Mouse (Mus musculus): ENCODE results near the gene Pcna. TPM values are rescaled to one million over a fixed set of nuclear protein-coding genes. Genes with fewer than 3 reads are reported as not detected.

The Pcna gene
- 74.7 and 76.4 TPM in 2 replicates for polyA plus RNA-seq (2015; fragmentation: Nextera tagmentation; extraction: Ambion mirVana)

- Histone ChIP-seq H3K27me3 (replicated peaks; ENCODE audit: insufficient read depth, low read length) (no peaks in the 10 kb centered on the region), H3K4me1 (ENCODE audit: insufficient read depth, low read depth, low read length) (peaks cover 4% of the 10 kb centered on the region), H3K9me3 (ENCODE audit: low read length) (no peaks in the 10 kb centered on the region), H3K4me2 (replicated peaks; ENCODE audit: low read depth, low read length) (peak within 1 kb of the TSS; percentile 60), H3K27ac (ENCODE audit: low read length) (peak within 1 kb of the TSS; percentile 79), H3K9ac (replicated peaks; ENCODE audit: low read depth) (peak within 1 kb of the TSS; percentile 43), H3K4me3 (ENCODE audit: low read depth, low read length) (peak within 1 kb of the TSS; percentile 64), H3K36me3 (ENCODE audit: insufficient read depth, low read length) (peaks cover 9% of the 10 kb centered on the region; the same call in 1 of the 2 replicates)
- ATAC-seq, result peak; percentile 100
- WGBS, result under 1% methylated on average over 75 of the region's 79 CpGs
- peak; percentile 99 for DNase-seq (ENCODE audit: low spot score)
- TF ChIP-seq CTCF (IDR thresholded peaks at IDR 0.05), result no peak
- TF ChIP-seq EP300 (IDR thresholded peaks at IDR 0.05), result no peak
Measured at GRCm38 (mm10) chr2:132252542-132253528, at the start of gene Pcna. TSS of gene Pcna (minus strand) at chr2:132253314.

- 93% methylated on average over 4 of the region's 4 CpGs for WGBS
- ATAC-seq, result no peak
- H3K4me1 ChIP-seq (ENCODE audit: insufficient read depth, low read depth, low read length), result no peaks in the 10 kb centered on the region
Measured at GRCm38 (mm10) chr2:132301436-132301835, 48.3 kb upstream of the Pcna start.

GRCm38 (mm10) chr2:132298250-132298649, 45.1 kb upstream of the Pcna start:
- peaks cover 37% of the 10 kb centered on the region for H3K36me3 ChIP-seq (ENCODE audit: insufficient read depth, low read length)

More at GRCm38 (mm10) chr2:132301436-132301835, 48.3 kb upstream of the Pcna start:
- H3K36me3 ChIP-seq (ENCODE audit: insufficient read depth, low read length), result peaks cover 39% of the 10 kb centered on the region
- no peaks in the 10 kb centered on the region for H3K27me3 ChIP-seq (replicated peaks; ENCODE audit: insufficient read depth, low read length)
- no peak overlapping the region for H3K4me2 ChIP-seq (replicated peaks; ENCODE audit: low read depth, low read length)
- no peak overlapping the region for H3K4me3 ChIP-seq (ENCODE audit: low read depth, low read length)
- H3K9ac ChIP-seq (replicated peaks; ENCODE audit: low read depth), result no peak overlapping the region
- H3K9me3 ChIP-seq (ENCODE audit: low read length), result no peaks in the 10 kb centered on the region
- no peak for DNase-seq (ENCODE audit: low spot score)
- H3K27ac ChIP-seq (ENCODE audit: low read length), result no peak overlapping the region
- TF ChIP-seq EP300 (IDR thresholded peaks at IDR 0.05) (no peak), CTCF (IDR thresholded peaks at IDR 0.05) (no peak)

GRCm38 (mm10) chr2:132293694-132294450, 40.8 kb upstream of the Pcna start:
- Histone ChIP-seq H3K4me3 (ENCODE audit: low read depth, low read length) (no peak overlapping the region), H3K9me3 (ENCODE audit: low read length) (no peaks in the 10 kb centered on the region), H3K36me3 (ENCODE audit: insufficient read depth, low read length) (peaks cover 25% of the 10 kb centered on the region), H3K4me2 (replicated peaks; ENCODE audit: low read depth, low read length) (no peak overlapping the region), H3K9ac (replicated peaks; ENCODE audit: low read depth) (no peak overlapping the region), H3K4me1 (ENCODE audit: insufficient read depth, low read depth, low read length) (peaks cover 5% of the 10 kb centered on the region; the same call in 1 of the 2 replicates), H3K27me3 (replicated peaks; ENCODE audit: insufficient read depth, low read length) (no peaks in the 10 kb centered on the region), H3K27ac (ENCODE audit: low read length) (no peak overlapping the region)
- no peak for ATAC-seq
- 89% methylated on average over 10 of the region's 10 CpGs for WGBS
- no peak for DNase-seq (ENCODE audit: low spot score)
- TF ChIP-seq EP300 (IDR thresholded peaks at IDR 0.05) (no peak), CTCF (IDR thresholded peaks at IDR 0.05) (no peak)

More at GRCm38 (mm10) chr2:132298250-132298649, 45.1 kb upstream of the Pcna start:
- no peak overlapping the region for H3K27ac ChIP-seq (ENCODE audit: low read length)
- WGBS, result 89% methylated on average over 4 of the region's 4 CpGs
- ATAC-seq, result no peak
- H3K9me3 ChIP-seq (ENCODE audit: low read length), result no peaks in the 10 kb centered on the region
- H3K4me1 ChIP-seq (ENCODE audit: insufficient read depth, low read depth, low read length), result no peaks in the 10 kb centered on the region
- H3K4me2 ChIP-seq (replicated peaks; ENCODE audit: low read depth, low read length), result no peak overlapping the region
- H3K27me3 ChIP-seq (replicated peaks; ENCODE audit: insufficient read depth, low read length), result no peaks in the 10 kb centered on the region
- no peak for TF ChIP-seq CTCF (IDR thresholded peaks at IDR 0.05)
- TF ChIP-seq EP300 (IDR thresholded peaks at IDR 0.05), result no peak
- DNase-seq (ENCODE audit: low spot score), result no peak
- no peak overlapping the region for H3K4me3 ChIP-seq (ENCODE audit: low read depth, low read length)
- H3K9ac ChIP-seq (replicated peaks; ENCODE audit: low read depth), result no peak overlapping the region

- 0 out of 2 replicates have a peak, but pooled peaks cover 16% of the 10 kb centered on the region for H3K36me3 ChIP-seq (ENCODE audit: insufficient read depth, low read length)
- H3K9me3 ChIP-seq (ENCODE audit: low read length), result no peaks in the 10 kb centered on the region
- no peak overlapping the region for H3K9ac ChIP-seq (replicated peaks; ENCODE audit: low read depth)
- 36% methylated on average over 4 of the region's 4 CpGs for WGBS
- H3K27me3 ChIP-seq (replicated peaks; ENCODE audit: insufficient read depth, low read length), result no peaks in the 10 kb centered on the region
- no peak for TF ChIP-seq CTCF (IDR thresholded peaks at IDR 0.05)
- TF ChIP-seq EP300 (IDR thresholded peaks at IDR 0.05), result no peak
- no peak overlapping the region for H3K4me3 ChIP-seq (ENCODE audit: low read depth, low read length)
- H3K4me1 ChIP-seq (ENCODE audit: insufficient read depth, low read depth, low read length), result peaks cover 5% of the 10 kb centered on the region; the same call in 1 of the 2 replicates
- no peak overlapping the region for H3K27ac ChIP-seq (ENCODE audit: low read length)
- no peak overlapping the region for H3K4me2 ChIP-seq (replicated peaks; ENCODE audit: low read depth, low read length)
- no peak for ATAC-seq
- no peak for DNase-seq (ENCODE audit: low spot score)
Measured at GRCm38 (mm10) chr2:132292083-132292482, 39.0 kb upstream of the Pcna start.

GRCm38 (mm10) chr2:132291265-132291664, 38.2 kb upstream of the Pcna start:
- peaks cover 5% of the 10 kb centered on the region; the same call in 1 of the 2 replicates for H3K4me1 ChIP-seq (ENCODE audit: insufficient read depth, low read depth, low read length)
- no peak for DNase-seq (ENCODE audit: low spot score)
- no peak overlapping the region for H3K4me2 ChIP-seq (replicated peaks; ENCODE audit: low read depth, low read length)
- no peaks in the 10 kb centered on the region for H3K27me3 ChIP-seq (replicated peaks; ENCODE audit: insufficient read depth, low read length)
- no peak overlapping the region for H3K9ac ChIP-seq (replicated peaks; ENCODE audit: low read depth)
- H3K4me3 ChIP-seq (ENCODE audit: low read depth, low read length), result no peak overlapping the region
- no peak for TF ChIP-seq CTCF (IDR thresholded peaks at IDR 0.05)
- no peak for TF ChIP-seq EP300 (IDR thresholded peaks at IDR 0.05)
- 26% methylated on average over 3 of the region's 3 CpGs for WGBS
- peak overlapping the region; percentile 15; the same call in 1 of the 2 replicates for H3K27ac ChIP-seq (ENCODE audit: low read length)
- peak; percentile 51 for ATAC-seq
- 0 out of 2 replicates have a peak, but pooled peaks cover 16% of the 10 kb centered on the region for H3K36me3 ChIP-seq (ENCODE audit: insufficient read depth, low read length)
- H3K9me3 ChIP-seq (ENCODE audit: low read length), result no peaks in the 10 kb centered on the region
